Mouse (Mus musculus): ENCODE measurements around the gene Omg. TPM values are rescaled to one million over a fixed set of nuclear protein-coding genes. Genes with fewer than 3 reads are reported as not detected.

Gene Omg
- total RNA-seq, 2 experiments from 2014 or later = not detected

DNA sequence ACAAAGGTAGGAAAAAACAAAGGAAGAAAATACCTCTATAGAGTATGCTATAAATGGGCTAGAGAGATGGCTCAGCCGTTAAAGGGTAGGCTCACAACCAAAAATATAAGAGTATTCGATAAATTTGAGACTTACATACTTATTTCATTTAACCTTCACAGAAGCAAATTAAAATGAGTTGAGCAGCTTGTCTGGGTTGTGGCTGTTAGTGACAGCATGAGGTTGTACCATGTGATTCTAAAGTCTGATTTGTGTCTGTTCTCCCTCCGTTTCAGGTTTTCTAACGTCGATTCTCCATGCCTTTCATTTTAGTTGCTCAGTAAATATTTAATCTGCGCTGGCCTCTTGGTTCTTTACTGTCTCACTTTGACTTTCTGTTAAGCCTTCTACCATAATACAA lies 15.4 kb upstream of the Omg start:
- intact Hi-C loops (cut with DNase I) = no loop called here
- DNase-seq = no peak

DNA sequence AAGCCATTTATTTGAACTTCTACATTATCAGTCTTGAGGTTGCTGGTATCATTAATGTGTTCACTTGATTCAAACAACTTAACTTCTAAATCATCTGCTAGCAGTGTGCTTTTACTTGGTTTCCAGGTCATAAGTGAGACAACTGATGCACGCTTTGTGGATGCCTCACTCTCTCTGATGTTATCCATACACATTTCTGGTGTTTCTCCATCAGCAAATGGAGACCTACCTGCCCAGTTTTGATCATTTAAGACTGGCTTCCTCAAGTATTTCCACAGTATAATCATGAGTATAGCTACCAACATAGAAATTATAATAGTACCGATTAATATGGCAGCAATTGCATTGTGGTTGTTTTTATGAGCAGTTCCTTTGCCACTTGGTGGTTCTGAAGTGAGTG lies 11.9 kb upstream of the Omg start:
- no peak for DNase-seq
- intact Hi-C loops (cut with DNase I) = no loop called here

DNA sequence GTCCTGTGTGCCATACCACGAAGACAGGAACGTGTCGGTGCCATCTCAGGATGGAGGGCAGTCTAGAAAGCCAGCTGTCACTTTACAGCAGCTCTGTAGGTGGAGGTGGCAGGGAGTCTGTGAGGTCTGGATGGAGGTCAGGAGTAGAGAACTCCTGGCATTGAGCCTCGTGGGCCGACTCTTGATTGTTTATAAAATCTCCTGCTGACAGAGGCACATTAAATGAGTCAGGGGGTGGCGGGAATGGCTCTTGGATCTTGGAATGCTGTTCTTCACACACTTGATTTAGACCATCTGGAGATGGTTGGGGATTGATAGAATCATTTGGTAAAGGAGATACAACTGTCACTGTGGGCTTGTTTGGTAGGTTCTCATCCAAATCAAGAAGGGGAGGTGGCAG lies 11.4 kb upstream of the Omg start:
- intact Hi-C loops (cut with DNase I) = no loop called here
- DNase-seq = no peak

DNA sequence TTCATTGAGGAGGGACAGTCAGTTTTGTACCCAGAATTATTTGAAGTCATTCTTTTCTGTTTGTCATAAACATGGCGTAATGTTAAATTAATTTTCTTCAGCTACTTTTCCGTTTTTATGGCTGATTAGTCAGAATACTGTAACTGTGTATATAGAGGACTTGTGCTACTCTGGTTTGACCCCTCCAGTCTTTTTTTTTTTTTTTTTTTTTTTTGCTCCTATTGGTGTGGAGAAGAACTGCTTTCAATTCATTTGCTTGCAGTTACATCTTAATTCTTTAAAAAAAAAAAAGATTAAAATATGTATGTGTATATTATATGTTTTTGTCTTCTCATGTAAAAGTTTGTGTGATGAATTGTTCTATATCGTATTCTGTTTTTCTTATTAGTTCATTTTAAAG lies 8.1 kb upstream of the Omg start:
- no peak for DNase-seq
- intact Hi-C loops (cut with DNase I) = no loop called here

DNA sequence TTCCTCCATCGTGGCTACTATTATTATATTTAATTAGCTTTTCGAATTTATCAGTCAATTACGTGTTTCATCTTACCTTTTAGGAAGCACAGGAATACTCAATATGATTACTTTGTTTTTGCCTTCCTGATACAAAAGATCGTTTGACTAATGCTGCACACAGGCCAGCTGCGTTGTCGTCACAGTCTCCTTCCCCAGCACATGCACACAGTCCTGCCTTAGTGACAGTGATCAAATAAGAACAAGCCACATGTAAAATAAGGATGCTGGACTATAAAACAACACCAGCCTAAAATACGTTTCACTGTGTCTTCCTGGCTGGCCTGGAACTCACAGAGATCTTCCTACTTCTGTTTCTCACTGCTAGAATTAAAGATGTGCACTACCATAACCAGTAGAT lies 622 bp upstream of the Omg start:
- intact Hi-C loops (cut with DNase I) = no loop called here
- no peak for DNase-seq

DNA sequence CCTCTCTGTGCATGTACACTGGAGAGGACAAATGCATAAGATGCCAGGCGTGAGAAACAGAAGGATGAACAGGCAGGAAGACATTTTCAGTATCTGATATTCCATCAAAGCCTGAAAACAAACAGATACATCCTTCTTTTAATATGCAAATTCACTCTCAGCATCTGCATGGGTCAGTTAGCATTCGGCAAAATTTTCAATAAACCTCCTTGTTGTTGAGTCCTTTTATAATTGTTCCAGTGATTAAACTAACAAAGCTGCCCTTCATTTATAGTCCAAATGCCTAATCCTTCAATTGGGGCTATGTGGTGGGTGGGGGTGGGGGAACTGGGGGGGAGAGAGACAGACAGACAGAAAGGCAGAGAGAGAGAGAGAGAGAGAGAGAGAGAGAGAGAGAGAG lies 967 bp downstream of the Omg start:
- DNase-seq = no peak
- intact Hi-C loops (cut with DNase I) = no loop called here

DNA sequence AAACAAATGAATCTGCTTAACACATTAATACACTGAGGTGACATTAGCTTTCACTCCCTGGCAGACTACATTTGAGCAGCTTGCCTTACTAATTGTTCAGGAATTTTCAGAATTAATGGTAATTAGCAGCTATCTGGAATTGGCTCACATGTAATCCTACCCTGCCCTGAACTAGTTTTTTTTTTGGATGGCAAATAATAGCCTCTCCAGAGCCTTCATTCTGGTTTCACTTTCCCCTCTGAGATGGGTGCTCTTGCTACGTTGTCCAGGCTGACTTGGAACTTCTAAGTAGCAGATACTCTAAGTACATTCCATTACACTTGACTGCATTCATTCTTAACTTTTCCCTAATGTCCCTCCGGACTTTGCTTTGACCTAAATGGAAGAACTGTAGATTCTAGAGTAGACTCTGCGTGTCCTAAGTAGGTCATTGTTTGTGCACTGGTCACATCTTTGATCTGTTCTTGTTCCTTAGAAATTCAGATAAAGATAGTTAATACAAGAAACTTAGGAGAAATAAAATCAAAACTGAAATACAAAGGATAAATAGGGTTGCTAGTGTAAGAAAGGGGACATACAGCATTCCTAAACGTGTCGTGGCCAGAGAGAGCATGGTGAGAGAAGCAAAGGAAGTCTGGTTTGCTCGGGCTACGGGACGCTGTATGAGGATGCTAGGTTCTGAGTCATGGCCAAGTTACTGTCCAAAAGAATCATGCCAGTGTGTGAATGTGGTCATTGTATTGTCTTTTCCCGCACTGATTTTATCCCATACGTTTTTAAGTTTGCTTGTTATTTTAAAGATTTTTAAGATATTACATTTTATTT lies 8.7 kb downstream of the Omg start:
- peak in 1 of 2 experiments; percentile 5 for DNase-seq
- intact Hi-C loops (cut with DNase I) = no loop called here

DNA sequence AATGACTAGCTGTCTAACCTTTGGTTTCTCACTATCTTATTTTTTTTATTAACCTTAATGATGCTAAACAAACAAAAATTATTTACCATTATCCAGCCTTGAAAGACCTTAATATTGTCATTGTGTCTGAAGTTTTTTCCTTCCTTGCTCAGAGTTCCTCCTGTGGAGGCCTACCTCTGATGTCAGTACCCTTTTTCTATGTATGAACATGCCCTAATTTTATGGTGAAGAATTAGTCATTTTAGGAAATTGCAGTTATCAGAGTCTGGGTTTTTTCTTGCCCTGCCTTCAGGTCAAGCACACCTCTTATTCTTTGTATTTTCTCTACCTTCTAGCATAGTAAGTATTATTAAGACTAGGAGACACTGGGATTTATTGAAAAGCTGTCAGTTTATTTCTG lies 19.2 kb downstream of the Omg start:
- DNase-seq = no peak
- intact Hi-C loops (cut with DNase I) = loop anchor here (5.0 kb wide), 2 partner anchors 78 to 93 kb away; no protein-coding TSS in a partner anchor

DNA sequence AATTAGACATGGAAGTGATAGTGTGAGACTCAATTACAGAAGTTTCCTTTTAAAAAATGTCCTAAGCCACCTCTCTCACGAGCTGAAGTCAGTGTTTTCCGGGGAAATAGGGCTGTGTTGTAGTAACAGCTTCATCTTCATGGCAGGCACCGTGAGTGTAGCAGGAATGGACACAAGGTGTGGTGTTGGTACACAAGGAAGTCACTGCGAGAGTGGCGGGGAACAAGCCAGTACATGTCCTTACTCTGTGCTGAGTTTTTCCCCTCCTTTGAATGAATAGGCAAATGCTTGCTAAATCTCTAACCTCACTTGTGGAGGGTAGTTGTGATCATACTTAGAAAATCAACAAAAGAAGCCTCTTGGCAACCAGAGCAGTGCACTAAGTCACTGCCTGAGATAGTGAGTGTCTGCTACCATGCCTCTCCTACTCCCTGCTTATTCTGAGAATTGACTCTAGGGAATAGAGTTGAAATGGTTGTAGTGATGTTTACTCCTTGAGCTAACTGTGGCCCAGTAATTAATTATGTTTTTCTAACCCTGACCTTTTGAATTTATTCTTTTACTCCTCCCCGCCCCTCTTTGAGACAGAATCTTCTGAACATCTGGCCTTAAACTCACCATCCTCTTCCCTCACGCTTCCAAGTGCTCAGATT lies 19.9 kb downstream of the Omg start:
- no peak for DNase-seq
- intact Hi-C loops (cut with DNase I) = loop anchor here (5.0 kb wide), 2 partner anchors 78 to 93 kb away; no protein-coding TSS in a partner anchor

DNA sequence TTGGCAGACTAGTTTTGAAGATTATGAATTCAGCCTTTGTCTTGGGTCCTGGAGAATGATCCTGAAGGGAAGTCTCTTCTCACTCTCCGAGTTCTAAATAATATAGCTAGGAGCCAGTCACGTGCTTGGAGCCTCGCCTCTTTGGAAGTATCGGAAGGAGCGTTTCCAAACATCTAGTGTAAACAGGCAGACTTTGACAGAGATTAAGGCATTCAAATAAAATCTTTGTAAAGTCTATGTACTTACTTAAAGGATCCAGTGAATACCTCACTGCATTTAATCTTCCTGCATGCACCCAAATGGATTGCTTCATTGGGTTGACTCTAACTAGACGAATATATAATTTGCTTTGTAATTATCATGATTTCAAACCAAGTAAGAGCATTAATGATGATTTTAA lies 20.5 kb downstream of the Omg start:
- DNase-seq = no peak
- intact Hi-C loops (cut with DNase I) = loop anchor here (5.0 kb wide), 2 partner anchors 79 to 94 kb away; no protein-coding TSS in a partner anchor

DNA sequence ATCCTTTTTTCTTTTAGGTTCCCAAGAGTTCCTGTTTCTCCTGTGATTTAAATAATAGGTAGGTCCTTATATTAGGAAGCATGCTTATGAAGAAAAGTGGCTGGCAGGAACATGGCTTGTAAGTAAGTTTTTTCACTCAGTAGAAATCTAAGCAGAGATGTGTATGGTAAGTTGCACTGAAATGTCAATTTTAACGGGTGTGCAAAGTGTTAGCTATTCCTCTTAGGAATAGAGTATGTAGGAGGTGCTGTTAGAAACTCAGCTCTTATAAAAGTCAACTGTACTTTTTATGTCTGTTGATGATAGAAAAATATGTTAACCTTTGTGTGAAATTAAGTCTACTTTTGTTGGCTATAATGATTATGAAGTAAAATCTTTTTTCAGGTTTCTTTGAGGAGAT lies 35.8 kb downstream of the Omg start:
- no peak for DNase-seq
- intact Hi-C loops (cut with DNase I) = no loop called here

DNA sequence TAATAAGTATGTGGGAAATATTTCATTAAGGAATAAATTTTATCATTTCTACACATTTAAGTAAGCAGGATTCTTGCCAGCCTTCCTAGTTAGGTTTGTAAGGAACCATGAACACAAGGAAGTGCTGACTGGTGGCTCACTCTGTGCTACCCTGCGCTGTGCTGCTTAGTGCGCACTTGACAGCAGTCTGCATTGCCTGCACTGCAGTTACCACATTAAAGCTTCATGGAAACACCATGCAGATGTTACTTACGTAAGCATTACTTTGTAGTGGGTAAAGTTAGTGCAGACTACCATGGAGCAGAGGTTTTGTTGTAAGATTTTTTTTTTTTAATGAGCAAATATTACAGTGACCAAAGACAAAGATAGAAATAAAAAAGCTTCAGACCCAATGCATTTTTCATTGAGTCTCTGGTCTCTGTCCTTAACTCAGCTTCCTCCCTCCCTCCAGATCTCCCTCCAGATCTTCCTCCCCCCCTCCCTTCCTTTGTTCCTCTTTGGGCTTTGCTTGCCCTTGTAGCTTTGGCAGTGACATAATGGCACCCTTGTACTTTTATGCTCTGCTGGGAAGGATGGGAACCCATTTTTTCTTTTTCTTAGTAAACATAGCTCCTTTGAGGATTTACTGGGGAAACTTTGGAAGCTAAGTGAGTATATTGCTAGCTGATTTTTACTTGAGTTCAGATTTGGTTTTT lies 43.0 kb downstream of the Omg start:
- intact Hi-C loops (cut with DNase I) = no loop called here
- no peak for DNase-seq

DNA sequence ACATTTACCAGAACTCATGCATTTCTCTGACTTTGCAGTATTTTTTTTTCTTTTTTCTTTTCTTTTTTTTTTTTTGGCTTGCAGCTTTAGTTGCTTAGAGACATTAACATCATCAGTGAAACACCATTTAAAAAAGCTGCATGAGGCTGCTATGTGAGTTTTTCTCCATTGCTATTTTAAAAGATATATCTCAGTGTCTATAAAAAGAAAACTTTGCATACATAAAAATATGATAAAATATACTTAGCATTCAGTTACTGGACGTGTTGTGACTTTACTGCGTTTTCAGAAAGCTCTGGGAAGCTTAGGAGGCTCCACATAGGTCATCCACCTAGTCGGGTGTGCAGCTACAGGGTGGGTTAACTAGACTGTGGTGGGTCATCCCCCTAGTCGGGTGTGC lies 44.0 kb downstream of the Omg start:
- no peak for DNase-seq
- intact Hi-C loops (cut with DNase I) = no loop called here

DNA sequence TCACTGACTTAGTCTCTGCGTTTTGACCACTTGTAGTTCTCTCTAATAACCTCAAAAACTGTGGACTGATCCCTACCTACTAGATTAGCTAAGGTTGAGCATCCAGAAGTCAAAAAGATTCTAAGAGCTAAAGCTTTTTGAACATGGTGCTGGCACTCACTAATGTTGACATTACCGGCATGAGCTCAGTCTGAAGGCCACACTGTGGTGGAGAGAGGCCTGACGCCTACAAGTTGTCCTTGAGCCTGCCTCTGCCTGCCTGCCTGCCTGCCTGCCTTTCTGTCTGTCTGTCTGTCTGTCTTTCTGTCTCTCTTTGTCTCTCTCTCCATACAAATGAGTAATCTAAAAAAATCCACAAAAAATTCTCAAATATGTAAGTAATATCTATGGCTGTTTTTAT lies 46.0 kb downstream of the Omg start:
- intact Hi-C loops (cut with DNase I) = no loop called here
- no peak for DNase-seq

DNA sequence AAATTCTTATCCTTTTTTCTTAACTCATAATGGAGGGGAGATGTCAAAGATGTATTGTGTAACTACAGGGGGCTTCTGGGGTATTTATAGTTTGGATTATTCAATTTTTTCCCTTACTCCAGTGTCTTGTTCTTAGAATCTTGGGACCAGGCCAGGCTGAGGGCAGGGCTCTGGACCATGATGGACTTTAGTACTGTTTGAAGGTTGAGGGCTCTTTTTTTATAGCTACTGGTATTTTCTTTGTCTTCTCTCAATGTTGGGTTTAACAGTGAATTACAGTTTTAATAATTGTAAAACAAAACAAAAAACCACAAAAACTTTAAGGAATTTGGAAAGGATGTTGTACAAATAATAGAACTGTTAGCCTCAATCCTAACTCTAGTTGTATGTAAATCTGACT lies 50.9 kb downstream of the Omg start:
- intact Hi-C loops (cut with DNase I) = no loop called here
- no peak for DNase-seq

Other genes with a start within 250 kb of the Omg start
- 10 to 100 TPM; 40.9 to 48.5 TPM for gene Wsb1, start 249.4 kb downstream of the Omg start, total RNA-seq (2021)
- under 1 TPM in 1 of 2 experiments, not detected in 1; 0.37 TPM for gene Gm9964, start 207.2 kb downstream of the Omg start, total RNA-seq (2021)
- 10 to 100 TPM; 37.5 to 38.6 TPM for gene Nf1, start 164.4 kb downstream of the Omg start, total RNA-seq (2021)
- 1 to 10 TPM in 1 of 2 experiments, under 1 TPM in 1; 0.77 to 1.2 TPM for gene Evi2b, start 19.7 kb upstream of the Omg start, total RNA-seq (2021)
- under 1 TPM; 0.10 TPM for gene Evi2, start 26.5 kb upstream of the Omg start, total RNA-seq (2021)
- gene Evi2a, start 26.5 kb upstream of the Omg start, total RNA-seq (2021) = 1 to 10 TPM in 1 of 2 experiments, under 1 TPM in 1; 0.81 to 2.0 TPM
- under 1 TPM; 0.07 to 0.38 TPM for gene Rab11fip4, start 87.1 kb upstream of the Omg start, total RNA-seq (2021)

All from heart, postnatal 10 days (tissue).